Mouse (Mus musculus) spleen, embryonic (tissue): ENCODE results near the gene Speer4f1.
"Not testable (repeated sequence)": the region's sequence is repeated elsewhere in the genome, so short reads cannot be mapped to it uniquely, and the experiment has no call there.

Experiments
- CTCF ChIA-PET: fragments of 350-600 bp; sonication (Branson Sonifier 250); formaldehyde crosslinking; loops from one replicate; lab custom pipeline; 2022; lab: Charles Lee

The Speer4f1 gene

DNA sequence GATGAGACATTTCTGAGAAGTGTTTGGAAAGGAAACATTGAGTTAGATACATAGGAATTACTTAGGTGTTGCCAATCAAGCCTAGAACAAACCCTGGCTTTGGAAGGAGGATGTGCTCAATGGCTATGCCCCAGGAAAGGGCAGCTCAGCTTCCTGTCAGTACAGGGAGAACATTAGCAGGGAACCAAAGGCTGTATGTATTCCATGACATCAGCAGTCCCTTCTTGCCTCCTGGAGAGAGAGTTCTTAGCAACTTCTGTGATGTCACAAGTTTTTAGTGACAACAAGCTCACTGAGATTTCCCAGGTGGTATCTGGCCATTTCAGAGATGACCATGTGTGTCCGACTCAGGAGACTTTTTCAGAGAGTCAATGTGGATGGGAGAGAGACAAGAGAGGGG lies at the start of gene Speer4f1:
Speer4f1 (plus strand) TSS at position 301 of the 400 bp plus-strand sequence.
- CTCF ChIA-PET, result not testable (repeated sequence)

DNA sequence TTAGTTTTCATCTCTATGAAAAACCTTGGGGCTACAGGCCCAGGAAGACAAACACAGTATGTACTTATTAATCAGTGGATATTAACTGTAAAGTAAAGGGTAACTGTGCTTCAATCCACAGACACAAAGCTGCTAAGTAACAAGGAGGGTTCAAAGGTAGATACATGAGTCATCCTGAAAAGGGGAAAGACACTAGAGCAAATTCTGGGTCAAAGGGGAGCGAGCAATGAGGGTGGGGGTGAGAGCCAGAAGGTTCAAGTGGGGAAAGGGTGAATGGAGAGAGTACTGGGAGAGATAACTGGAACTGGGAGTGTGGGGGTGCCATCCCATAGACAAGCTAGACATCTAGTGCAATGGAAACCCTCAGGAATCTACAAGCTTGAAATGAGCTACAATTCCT lies 49.0 kb upstream of the Speer4f1 start:
- CTCF ChIA-PET, result no interaction called here

DNA sequence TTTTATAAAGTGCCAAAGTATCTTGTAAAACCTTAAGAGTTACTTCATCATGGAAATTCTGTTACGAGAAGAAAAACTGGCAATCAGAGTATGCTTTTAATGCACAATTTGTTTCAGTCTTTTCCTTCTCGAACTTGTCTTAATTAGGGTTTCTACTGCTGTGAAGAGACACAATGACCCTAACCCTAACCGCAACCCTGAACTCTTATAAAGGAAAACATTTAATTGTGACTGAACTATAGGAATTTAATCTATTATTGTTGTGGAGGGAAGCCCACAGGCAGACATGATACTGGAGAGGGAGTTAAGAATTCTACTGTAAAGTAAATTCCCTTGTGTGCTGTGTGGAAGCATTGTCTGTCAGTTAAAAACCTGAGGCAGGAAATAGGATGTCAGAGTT lies 41.2 kb upstream of the Speer4f1 start:
- CTCF ChIA-PET, result no interaction called here

DNA sequence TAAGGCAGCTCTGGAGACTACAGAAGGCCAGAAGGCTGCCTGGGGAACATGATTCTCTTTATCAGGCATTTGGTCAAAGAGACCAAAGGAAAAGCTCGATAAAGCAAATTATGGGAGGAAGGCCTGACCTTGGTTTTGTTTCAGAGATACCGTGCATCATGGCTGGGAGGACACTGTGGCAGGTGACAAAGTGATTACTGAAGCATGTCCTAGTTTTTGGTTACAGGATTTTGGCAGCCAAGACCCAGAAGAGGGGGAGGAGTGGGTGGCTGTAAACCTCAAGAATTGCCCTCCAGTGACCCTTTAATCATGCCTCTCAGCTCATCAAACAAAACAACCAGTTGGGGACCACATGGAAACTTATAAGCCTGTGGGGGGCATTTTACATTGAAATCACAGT lies 39.7 kb upstream of the Speer4f1 start:
- CTCF ChIA-PET, result no interaction called here

DNA sequence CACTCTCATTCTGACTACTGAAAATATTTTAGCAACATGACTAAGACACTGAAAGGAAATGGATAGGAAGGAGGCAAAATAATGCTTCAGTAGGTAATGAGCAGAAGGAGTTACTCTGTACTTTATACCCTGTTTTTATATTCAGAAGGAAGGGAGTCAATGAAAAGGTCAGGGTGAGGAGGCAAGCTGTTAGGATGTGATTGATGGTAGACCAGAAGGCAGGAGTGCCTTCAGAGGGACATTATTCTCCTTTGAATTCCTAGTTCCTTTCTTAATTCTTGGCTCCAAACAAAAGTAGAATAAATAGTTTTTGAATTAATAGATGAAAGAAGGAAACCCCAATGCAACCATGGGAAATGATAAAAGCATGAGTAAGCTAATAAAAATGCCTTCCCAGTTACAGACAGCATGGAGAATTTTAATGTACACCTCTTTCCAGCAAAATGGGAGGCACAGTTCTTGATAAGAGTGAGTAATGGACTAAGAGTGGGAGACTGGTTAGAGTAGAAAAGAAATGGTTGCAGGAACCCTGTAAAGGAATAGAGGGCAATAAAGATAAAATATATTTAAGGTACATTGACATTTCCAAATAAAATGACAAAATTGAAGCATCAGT lies 36.3 kb upstream of the Speer4f1 start:
- CTCF ChIA-PET, result no interaction called here

DNA sequence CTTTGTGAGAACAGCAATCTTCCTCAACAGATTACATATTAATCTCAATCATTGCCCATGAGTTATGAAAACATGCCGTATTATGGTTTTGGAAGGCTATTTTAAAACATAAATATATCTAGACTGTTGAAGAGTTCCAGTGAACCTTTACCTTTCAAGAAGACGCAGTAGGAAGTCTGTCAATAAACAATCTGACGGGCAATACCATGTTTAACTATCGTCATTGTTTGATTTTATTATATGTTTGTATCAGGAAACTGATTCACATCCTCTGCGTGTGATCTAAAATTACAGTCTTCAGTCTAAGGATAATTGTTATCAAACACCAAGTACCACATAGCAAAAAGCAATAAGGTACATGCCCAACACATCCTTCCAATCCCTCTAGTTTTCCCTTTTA lies 21.8 kb upstream of the Speer4f1 start:
- CTCF ChIA-PET, result no interaction called here

DNA sequence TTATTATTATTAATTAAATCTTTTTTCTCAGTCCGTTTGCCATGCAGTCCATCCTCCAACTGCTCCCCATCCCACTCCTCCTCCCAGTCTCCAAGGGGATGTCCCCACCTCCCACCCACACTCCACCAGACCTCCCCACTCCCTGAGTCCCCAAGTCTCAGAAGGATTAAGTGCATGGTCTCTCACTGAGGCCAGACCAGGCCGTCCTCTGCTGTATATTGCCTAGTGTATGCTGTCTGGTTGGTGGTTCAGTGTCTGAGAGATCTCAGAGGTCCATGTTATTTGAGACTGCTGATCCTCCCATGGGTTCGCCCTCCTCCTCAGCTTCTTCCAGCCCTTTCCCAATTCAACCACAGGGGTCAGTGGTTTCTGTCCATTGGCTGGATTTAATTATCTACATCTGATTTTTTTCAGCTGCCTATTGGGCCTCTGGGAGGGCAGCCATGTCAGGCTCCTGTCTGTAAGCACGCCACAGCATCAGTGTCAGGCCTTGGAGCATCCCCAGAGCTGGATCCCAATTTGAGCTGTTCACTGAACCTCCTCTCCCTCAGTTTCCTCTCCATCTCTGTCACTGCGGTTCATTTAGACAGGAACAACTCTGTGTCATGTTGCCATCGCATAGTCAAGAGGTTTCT lies 20.8 kb upstream of the Speer4f1 start:
- CTCF ChIA-PET, result no interaction called here

DNA sequence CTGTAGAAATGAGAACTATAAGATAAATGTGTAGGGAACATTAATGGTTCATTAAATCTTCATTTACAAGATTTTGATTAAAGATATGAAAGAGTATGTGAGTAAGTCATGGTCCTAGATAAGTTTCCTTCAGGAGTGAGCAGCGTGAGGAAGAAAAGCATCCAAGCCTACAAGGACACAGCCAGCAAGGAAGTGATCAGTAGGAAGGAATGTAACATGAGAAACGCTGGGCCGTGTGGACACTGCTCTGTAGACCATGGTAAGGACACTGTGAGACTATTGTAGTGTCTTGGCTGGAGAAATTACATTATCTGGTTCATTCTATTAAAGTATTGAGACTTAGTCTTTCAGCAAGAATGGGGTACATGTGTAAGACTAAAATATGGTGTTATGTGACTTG lies 19.2 kb upstream of the Speer4f1 start:
- CTCF ChIA-PET, result no interaction called here

DNA sequence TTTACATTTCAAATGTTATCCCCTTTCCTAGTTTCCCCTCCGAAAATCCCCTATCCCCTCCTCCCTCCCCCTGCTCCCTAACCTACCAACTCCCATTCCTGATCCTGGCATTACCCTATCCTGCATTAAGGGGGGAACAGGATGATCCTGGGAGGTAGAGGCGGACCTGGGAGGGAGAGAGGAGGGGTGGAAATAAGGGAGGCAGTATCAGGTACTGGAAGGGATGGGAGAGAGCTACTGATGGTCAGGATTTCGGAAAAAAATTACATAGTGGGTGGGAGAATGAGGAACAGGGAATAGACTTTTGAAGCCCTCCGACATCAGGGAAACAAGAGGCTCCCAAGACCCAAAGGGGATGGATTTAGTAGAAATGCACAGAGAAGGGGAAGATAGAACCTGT lies 7.8 kb upstream of the Speer4f1 start:
- CTCF ChIA-PET, result not testable (repeated sequence)

DNA sequence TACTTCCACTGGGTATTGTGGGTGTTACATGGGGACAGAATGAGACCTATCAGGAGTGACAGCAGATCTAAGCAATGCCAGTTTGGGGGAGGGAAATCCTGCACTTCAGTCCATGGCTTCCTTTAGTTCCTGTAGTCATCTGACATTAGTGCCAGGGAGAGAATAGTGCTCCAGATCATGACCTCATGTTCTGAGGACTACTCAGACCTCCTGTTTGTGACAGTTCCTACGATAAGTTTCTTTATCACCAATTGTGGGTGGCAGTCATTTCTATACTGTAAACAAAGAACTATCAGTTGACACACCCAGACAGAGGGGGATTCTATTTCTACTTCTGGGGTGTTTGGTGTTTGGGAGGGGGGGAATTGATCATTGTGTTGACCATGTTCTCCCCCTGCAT lies 578 bp downstream of the Speer4f1 start:
- CTCF ChIA-PET, result no interaction called here

DNA sequence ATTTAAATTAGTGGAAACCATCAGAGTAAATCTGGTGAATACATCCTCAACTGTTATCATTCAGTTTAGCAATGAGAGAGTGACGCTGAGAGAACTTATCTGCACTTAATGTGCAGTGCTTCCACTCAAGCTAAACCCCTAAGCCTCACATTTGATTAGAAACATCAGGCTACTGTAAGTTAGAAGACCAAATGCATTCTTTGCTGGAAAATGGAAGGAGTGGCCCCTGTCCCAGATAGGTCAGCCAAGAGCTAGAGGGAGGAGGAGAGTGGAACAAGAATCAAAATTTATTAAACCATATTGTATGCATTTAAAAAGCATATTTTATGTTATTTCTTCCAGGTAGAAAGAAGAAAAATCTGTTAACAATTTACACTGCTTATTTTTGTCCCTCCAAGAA lies 14.0 kb downstream of the Speer4f1 start:
- CTCF ChIA-PET, result no interaction called here

DNA sequence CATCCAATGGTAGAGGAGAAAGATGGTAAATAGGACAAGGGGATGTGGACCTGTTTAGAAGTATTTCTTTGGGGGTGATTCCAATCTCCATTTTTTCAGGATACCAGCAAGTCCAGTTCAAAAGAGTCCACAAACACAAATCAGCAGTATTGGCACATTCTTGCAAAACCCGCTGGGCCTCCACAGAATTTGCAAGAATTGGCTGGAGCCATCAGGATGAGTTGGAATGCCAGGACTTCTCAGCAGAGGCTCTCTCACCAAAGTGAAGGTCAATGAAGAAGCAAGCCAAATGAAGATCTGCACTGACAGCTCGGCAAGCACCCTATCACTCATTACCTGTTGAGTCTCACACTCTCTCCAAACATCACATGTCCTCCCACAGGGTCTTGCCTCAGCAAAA lies 19.7 kb downstream of the Speer4f1 start:
- CTCF ChIA-PET, result no interaction called here

DNA sequence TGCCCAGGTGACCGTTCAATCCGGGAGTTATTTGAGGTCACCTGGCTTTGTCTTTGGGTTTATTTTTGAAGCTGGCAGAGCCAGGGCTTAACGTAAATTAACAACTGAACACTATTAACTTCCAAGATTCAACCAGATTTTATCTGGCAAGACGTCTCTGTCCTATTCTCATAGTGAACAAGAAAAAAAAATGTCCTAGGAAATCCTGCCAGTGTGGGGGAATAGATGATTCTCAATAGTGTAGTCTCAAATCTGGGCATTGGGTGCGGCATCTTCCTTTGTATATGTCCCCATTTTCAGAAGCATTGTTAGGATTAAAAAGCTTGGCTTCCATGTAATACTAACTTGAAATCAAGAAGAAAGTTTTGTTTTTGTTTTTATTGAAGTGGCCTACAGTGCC lies 20.8 kb downstream of the Speer4f1 start:
- CTCF ChIA-PET, result interaction anchor here (0.8 kb wide), 1 partner anchor 292 kb away, joined by 4 read pairs; no protein-coding TSS in a partner anchor

DNA sequence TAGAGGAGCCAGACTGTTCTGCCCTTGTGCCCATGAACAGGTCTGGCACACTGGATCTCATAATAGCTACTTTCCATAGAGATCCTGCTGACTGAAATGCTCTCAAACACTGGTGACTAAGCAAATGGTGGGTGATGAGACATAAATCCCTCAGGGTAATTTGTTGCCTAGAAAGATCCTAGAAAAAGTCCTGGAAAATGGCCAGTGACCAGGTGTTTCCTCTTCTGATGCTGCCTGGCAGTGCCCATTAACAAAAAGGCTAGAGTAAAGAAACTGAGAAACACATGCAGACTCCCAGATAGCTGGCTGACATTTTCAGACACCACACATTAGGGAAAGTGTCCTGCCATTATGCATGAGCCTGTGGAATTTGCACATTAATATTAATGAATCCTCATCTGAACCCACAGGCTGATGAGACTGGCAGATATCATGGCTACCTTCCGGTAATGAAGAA lies 24.0 kb downstream of the Speer4f1 start:
- CTCF ChIA-PET, result no interaction called here

DNA sequence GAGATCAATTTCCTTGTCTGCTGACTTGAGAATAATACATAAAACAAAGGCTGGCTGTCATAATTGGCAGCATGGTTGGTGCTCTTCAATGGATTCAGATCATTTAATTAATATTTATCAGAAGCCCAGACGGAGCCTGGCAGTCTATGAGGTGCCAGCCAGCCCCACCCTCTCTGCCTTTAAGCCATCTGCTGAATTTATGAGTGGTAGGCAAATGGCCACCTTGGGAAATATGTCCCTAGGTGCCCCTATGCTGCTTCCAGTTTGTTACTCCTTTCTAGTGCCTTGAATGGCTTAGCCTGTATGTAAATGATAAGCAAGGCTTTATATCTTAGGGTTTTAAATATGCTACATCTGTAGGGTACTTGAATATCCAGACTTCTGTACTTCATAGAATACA lies 25.0 kb downstream of the Speer4f1 start:
- CTCF ChIA-PET, result no interaction called here

DNA sequence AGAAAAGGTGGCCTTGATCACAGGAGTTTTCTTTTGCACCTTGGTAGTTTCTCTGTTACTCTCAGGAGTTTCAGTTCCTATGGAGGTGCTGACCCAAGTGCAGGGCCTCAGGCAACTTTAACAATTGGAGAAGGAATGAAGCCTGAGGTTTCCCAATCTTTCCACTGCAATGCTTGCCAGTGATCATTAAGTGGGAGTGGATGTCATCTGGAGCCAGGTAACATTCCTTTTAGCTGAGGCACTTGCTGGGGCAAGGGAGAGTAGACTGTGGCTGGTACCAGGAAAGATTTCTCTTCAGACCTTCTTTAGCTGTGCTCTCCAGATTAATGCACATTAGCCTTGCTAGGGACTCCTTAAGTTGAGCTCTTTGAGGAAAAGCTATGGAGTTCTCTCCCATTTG lies 29.6 kb downstream of the Speer4f1 start:
- CTCF ChIA-PET, result no interaction called here

DNA sequence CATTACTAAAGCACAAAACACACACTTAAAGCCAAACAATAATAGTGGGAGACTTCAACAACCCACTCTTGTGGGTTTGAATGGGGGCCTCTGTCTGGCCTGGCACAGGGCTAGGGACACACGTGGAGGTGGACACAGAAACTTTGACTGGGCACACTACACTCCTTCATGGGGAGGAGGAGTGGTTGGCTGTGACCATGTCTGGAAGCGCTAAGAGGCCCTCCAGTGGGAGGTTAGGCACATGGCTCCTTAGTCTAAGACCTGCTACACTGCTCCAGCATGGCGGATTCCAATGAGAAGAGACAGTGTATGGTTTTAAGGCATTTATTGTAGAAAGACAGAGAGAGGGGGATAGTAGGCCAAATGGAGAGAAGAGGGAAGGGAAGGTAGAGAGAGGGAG lies 32.1 kb downstream of the Speer4f1 start:
- CTCF ChIA-PET, result no interaction called here
